20 mouse cellular contexts compared by ENCODE assay signal in the genomic region with DNA sequence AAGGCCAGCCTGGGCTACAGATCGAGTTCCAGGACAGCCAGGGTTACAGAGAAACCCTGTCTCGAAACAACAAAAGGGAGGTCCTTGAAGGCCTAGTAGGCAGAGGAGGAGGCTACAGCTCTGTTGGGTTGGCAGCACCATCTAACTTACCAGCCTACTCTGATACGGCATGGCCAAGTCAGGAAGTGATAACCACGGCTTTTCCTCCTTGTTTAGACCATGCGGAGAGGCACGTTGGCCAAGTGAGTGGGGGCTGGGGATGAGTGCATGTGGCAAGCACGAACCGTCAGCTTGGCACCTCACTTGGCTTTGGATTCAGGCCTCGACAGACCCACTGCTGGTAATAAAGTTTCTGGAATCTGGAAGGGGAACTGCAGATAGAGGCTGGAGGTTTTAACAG. TPM values are rescaled to one million over a fixed set of nuclear protein-coding genes. Genes with fewer than 3 reads are reported as not detected.
DNase-seq lines count a peak whose midpoint lies in the region; ATAC-seq lines count a peak whose summit lies in the region.
"Had no signal": no experiment of that assay in that cellular context is flagged by ENCODE, and none has a peak within 500 bp of the region (broad histone marks: within the 10 kb centered on the region; RNA-seq: fewer than 3 reads in every experiment).

No protein-coding gene starts in this region.

- intact Hi-C loops in heart, postnatal 14 days (cut with DNase I) = no loop called here

- no peak for ATAC-seq in heart, embryonic 11.5 days (replicated peaks; ENCODE audit: insufficient number of reproducible peaks, low FRiP score, low TSS enrichment)
- ATAC-seq in megakaryocyte-erythroid progenitor cell, adult 5-6 weeks (replicated peaks; ENCODE audit: low FRiP score, low TSS enrichment, poor library complexity, severe bottlenecking) = peak; percentile 54; the same call in 1 of the 2 replicates
- ATAC-seq: forebrain, embryonic 16.5 days; hindbrain, postnatal 0 days had no signal

- H3K9me3 ChIP-seq in heart, embryonic 11.5 days (replicated peaks; ENCODE audit: control insufficient read depth, low read length) = no peaks in the 10 kb centered on the region
- H3K9me3 ChIP-seq: embryonic facial prominence, embryonic 13.5 days; forebrain, embryonic 12.5 days; heart, embryonic 13.5 days; hindbrain, embryonic 13.5 days had no signal

- no peaks in the 10 kb centered on the region for H3K27me3 ChIP-seq in heart, embryonic 11.5 days (ENCODE audit: control insufficient read depth, insufficient read depth, low read length)
- H3K27me3 ChIP-seq: embryonic facial prominence, embryonic 13.5 days; forebrain, embryonic 12.5 days; heart, embryonic 13.5 days; hindbrain, embryonic 13.5 days had no signal

- no peak overlapping the region for H3K4me2 ChIP-seq in heart, embryonic 11.5 days
- H3K4me2 ChIP-seq: embryonic facial prominence, embryonic 13.5 days; forebrain, embryonic 12.5 days; heart, embryonic 13.5 days; hindbrain, embryonic 13.5 days had no signal

- WGBS in heart, embryonic 11.5 days (ENCODE audit: insufficient replicate concordance) = 85% methylated on average over 9 of the region's 9 CpGs

- no peak overlapping the region for H3K9ac ChIP-seq in heart, embryonic 11.5 days (ENCODE audit: low read depth, low read length)
- H3K9ac ChIP-seq: embryonic facial prominence, embryonic 13.5 days; forebrain, embryonic 12.5 days; heart, embryonic 13.5 days; hindbrain, embryonic 13.5 days had no signal

- peaks cover 8% of the 10 kb centered on the region for H3K4me1 ChIP-seq in heart, embryonic 11.5 days (ENCODE audit: control insufficient read depth, insufficient read depth, low read length)
- H3K4me1 ChIP-seq: embryonic facial prominence, embryonic 13.5 days; forebrain, embryonic 12.5 days; hindbrain, embryonic 13.5 days had no signal

- no peak overlapping the region for H3K27ac ChIP-seq in heart, embryonic 11.5 days (ENCODE audit: low read depth, low read length)
- H3K27ac ChIP-seq: embryonic facial prominence, embryonic 13.5 days; forebrain, embryonic 12.5 days; heart, embryonic 13.5 days; hindbrain, embryonic 13.5 days; hindbrain, postnatal 0 days had no signal

- peaks cover 11% of the 10 kb centered on the region for H3K36me3 ChIP-seq in heart, embryonic 11.5 days (ENCODE audit: control insufficient read depth, insufficient read depth, low read length)

- DNase-seq in heart, adult 11 months = peak; percentile 96
- DNase-seq in heart, adult 9 months (ENCODE audit: low spot score in 2 of 2) = peak; percentile 46 to 57
- DNase-seq in heart, postnatal 4 days = no peak
- peak; percentile 23 to 38 for DNase-seq in heart, postnatal 14 days
- DNase-seq in kidney, postnatal 4 days = no peak
- DNase-seq in gastrocnemius, adult 8-10 months (ENCODE audit: low spot score in 2 of 2) = no peak
- DNase-seq: adrenal gland, postnatal 10 days; cerebellum, adult 11 months; cerebellum, adult 8-10 months; cerebellum, postnatal 14 days; gastrocnemius, postnatal 25 days; kidney, adult 11 months had no signal

- no peak overlapping the region for H3K4me3 ChIP-seq in heart, embryonic 11.5 days (ENCODE audit: low read depth, low read length)
- H3K4me3 ChIP-seq: embryonic facial prominence, embryonic 13.5 days; forebrain, embryonic 12.5 days; heart, embryonic 13.5 days; hindbrain, embryonic 13.5 days had no signal

RNA-seq across cellular contexts. Expression of gene Polr1e, which starts 14.2 kb away (rescaled TPM):
- polyA plus RNA-seq in heart, embryonic 11.5 days (2014; fragmentation: Nextera tagmentation; extraction: Ambion mirVana) = 43.1 and 43.6 TPM in 2 replicates
- 10 to 100 TPM; 41.6 to 45.0 TPM for total RNA-seq in heart, postnatal 4 days (2021)
- 10 to 100 TPM; 25.5 to 33.9 TPM for total RNA-seq in heart, postnatal 14 days (2021)
- 33.5 and 45.3 TPM in 2 replicates for total RNA-seq in megakaryocyte-erythroid progenitor cell, adult 5-6 weeks (2014; fragmentation: Nextera tagmentation)
- total RNA-seq in megakaryocyte-erythroid progenitor cell, adult 5-6 weeks (2017) = 79.9 and 110 TPM in 2 replicates
- 1 to 10 TPM; 3.7 to 6.7 (median 4.0) TPM for total RNA-seq in gastrocnemius, adult 8-10 months (2022)

RNA-seq across cellular contexts. Expression of gene Zbtb5, which starts 20.4 kb away (rescaled TPM):
- 16.3 and 17.3 TPM in 2 replicates for polyA plus RNA-seq in heart, embryonic 11.5 days (2014; fragmentation: Nextera tagmentation; extraction: Ambion mirVana)
- total RNA-seq in heart, postnatal 4 days (2021) = 10 to 100 TPM; 10.5 to 11.9 TPM
- total RNA-seq in heart, postnatal 14 days (2021) = 1 to 10 TPM; 6.7 to 6.8 TPM
- total RNA-seq in megakaryocyte-erythroid progenitor cell, adult 5-6 weeks (2014; fragmentation: Nextera tagmentation) = 9.2 and 11.4 TPM in 2 replicates
- total RNA-seq in megakaryocyte-erythroid progenitor cell, adult 5-6 weeks (2017) = 8.0 and 12.4 TPM in 2 replicates
- total RNA-seq in gastrocnemius, adult 8-10 months (2022) = 1 to 10 TPM; 2.2 to 2.7 (median 2.5) TPM

RNA-seq across cellular contexts. Expression of gene Grhpr, which starts 51.4 kb away (rescaled TPM):
- polyA plus RNA-seq in heart, embryonic 11.5 days (2014; fragmentation: Nextera tagmentation; extraction: Ambion mirVana) = 84.3 and 87.9 TPM in 2 replicates
- 10 to 100 TPM; 46.6 to 47.0 TPM for total RNA-seq in heart, postnatal 4 days (2021)
- 10 to 100 TPM; 34.5 to 40.1 TPM for total RNA-seq in heart, postnatal 14 days (2021)
- 16.9 and 25.1 TPM in 2 replicates for total RNA-seq in megakaryocyte-erythroid progenitor cell, adult 5-6 weeks (2014; fragmentation: Nextera tagmentation)
- 13.7 and 21.5 TPM in 2 replicates for total RNA-seq in megakaryocyte-erythroid progenitor cell, adult 5-6 weeks (2017)
- 10 to 100 TPM; 21.2 to 29.7 (median 26.3) TPM for total RNA-seq in gastrocnemius, adult 8-10 months (2022)

RNA-seq across cellular contexts. Expression of gene Fbxo10, which starts 51.8 kb away (rescaled TPM):
- polyA plus RNA-seq in heart, embryonic 11.5 days (2014; fragmentation: Nextera tagmentation; extraction: Ambion mirVana) = 6.4 and 9.2 TPM in 2 replicates
- 10 to 100 TPM; 21.3 to 23.1 TPM for total RNA-seq in heart, postnatal 4 days (2021)
- 10 to 100 TPM; 12.2 to 12.8 TPM for total RNA-seq in heart, postnatal 14 days (2021)
- 16.8 and 21.0 TPM in 2 replicates for total RNA-seq in megakaryocyte-erythroid progenitor cell, adult 5-6 weeks (2014; fragmentation: Nextera tagmentation)
- total RNA-seq in megakaryocyte-erythroid progenitor cell, adult 5-6 weeks (2017) = 10.0 and 13.4 TPM in 2 replicates
- total RNA-seq in gastrocnemius, adult 8-10 months (2022) = 1 to 10 TPM; 1.4 to 2.6 (median 1.9) TPM

Comparison
In these comparisons a context has a peak if more than half of its experiments do, and no peak if none do; other contexts are left out.
1. DNase-seq: peak in heart, adult 11 months (single experiment), heart, adult 9 months (2 of 2) and heart, postnatal 14 days (2 of 2); none in heart, postnatal 4 days (single experiment), kidney, postnatal 4 days (0 of 2) and gastrocnemius, adult 8-10 months (0 of 2).